Mouse (Mus musculus) testis, postnatal 14 days (tissue): Measurements from ENCODE around the gene Alkbh7.

Experiments
- DNase-seq: peaks from one replicate; pipeline ENCODE4 v3.0.0; 2021; ENCODE audit warnings: low spot score

Alkbh7 gene

GRCm38 (mm10) chr17:56986105-56986805, 10.9 kb upstream of the Alkbh7 start:
- no peak for DNase-seq

- DNase-seq, result no peak
These were observed 8.7 kb upstream of the Alkbh7 start for GRCm38 (mm10) chr17:56988441-56988840.

- DNase-seq, result no peak
These were observed 8.2 kb upstream of the Alkbh7 start for GRCm38 (mm10) chr17:56988921-56989430.

GRCm38 (mm10) chr17:56989467-56990114, 7.5 kb upstream of the Alkbh7 start:
- peak; percentile 85 for DNase-seq

GRCm38 (mm10) chr17:56990115-56990746, 6.9 kb upstream of the Alkbh7 start, which contains the start of gene Clpp:
Gene Clpp, plus strand, starts transcription at chr17:56990305.
- peak; percentile 93 for DNase-seq

- no peak for DNase-seq
These were observed 6.2 kb upstream of the Alkbh7 start for GRCm38 (mm10) chr17:56990966-56991365.

- DNase-seq, result no peak
These were observed 2.1 kb upstream of the Alkbh7 start for GRCm38 (mm10) chr17:56995046-56995445.

GRCm38 (mm10) chr17:56996506-56996905, 633 bp upstream of the Alkbh7 start:
- DNase-seq, result no peak

- DNase-seq, result no peak
These were observed 2.3 kb downstream of the Alkbh7 start for GRCm38 (mm10) chr17:56999414-56999813.

- DNase-seq, result no peak
These were observed 3.0 kb downstream of the Alkbh7 start, which contains the start of gene Pspn for GRCm38 (mm10) chr17:56999968-57000609. Gene Pspn, minus strand, starts transcription at chr17:57000018.

GRCm38 (mm10) chr17:57001228-57001627, 4.1 kb downstream of the Alkbh7 start:
- no peak for DNase-seq

- no peak for DNase-seq
These were observed 6.9 kb downstream of the Alkbh7 start for GRCm38 (mm10) chr17:57003994-57004393.

- no peak for DNase-seq
These were observed 10.2 kb downstream of the Alkbh7 start for GRCm38 (mm10) chr17:57007137-57007905.

GRCm38 (mm10) chr17:57010911-57011235, 13.7 kb downstream of the Alkbh7 start:
- DNase-seq, result no peak

GRCm38 (mm10) chr17:57011236-57012141, 14.3 kb downstream of the Alkbh7 start, which contains the start of the genes Gtf2f1 and Gm17949:
Gene Gtf2f1, minus strand, starts transcription at chr17:57011288.
Gene Gm17949, plus strand, starts transcription at chr17:57011469.
- peak; percentile 95 for DNase-seq

- no peak for DNase-seq
These were observed 15.2 kb downstream of the Alkbh7 start for GRCm38 (mm10) chr17:57012245-57012795.

GRCm38 (mm10) chr17:57019693-57020092, 22.6 kb downstream of the Alkbh7 start:
- DNase-seq, result no peak

- no peak for DNase-seq
These were observed 23.8 kb downstream of the Alkbh7 start for GRCm38 (mm10) chr17:57020960-57021359.

GRCm38 (mm10) chr17:57027471-57027870, 30.3 kb downstream of the Alkbh7 start:
- no peak for DNase-seq

- no peak for DNase-seq
These were observed 32.6 kb downstream of the Alkbh7 start for GRCm38 (mm10) chr17:57029691-57030090.
